Mouse (Mus musculus): ENCODE results near the gene Adarb1. TPM values are rescaled to one million over a fixed set of nuclear protein-coding genes. Genes with fewer than 3 reads are reported as not detected.
A peak's percentile ranks its signal among the peaks of the same experiment; 100 is the strongest.

The Adarb1 gene
- polyA plus RNA-seq, 1 experiment from 2014 or later, result 49.1 TPM

GRCm38 (mm10) chr10:77448209-77448608 is 30.1 kb upstream of the Adarb1 start:
- Histone ChIP-seq H3K9ac (no peak overlapping the region), H3K27me3 (ENCODE audit: insufficient read depth, low read length) (no peaks in the 10 kb centered on the region), H3K36me3 (ENCODE audit: insufficient read depth) (no peaks in the 10 kb centered on the region), H3K4me2 (no peak overlapping the region), H3K27ac (ENCODE audit: low read depth) (no peak overlapping the region), H3K4me3 (ENCODE audit: low read depth, low read length) (no peak overlapping the region), H3K4me1 (ENCODE audit: insufficient read depth) (peaks cover 19% of the 10 kb centered on the region), H3K9me3 (ENCODE audit: low read depth, low read length) (no peaks in the 10 kb centered on the region)
- WGBS, result 72% methylated on average over 7 of the region's 7 CpGs
- DNase-seq (no peak), ATAC-seq (ENCODE audit: insufficient read depth) (no peak)
- TF ChIP-seq CTCF (IDR thresholded peaks at IDR 0.05; ENCODE audit: low read depth), result no peak

GRCm38 (mm10) chr10:77447755-77448154 is 29.7 kb upstream of the Adarb1 start:
- no peak overlapping the region for H3K4me2 ChIP-seq
- DNase-seq (peak; percentile 28), ATAC-seq (ENCODE audit: insufficient read depth) (no peak)

GRCm38 (mm10) chr10:77442250-77442649 is 24.2 kb upstream of the Adarb1 start:
- Histone ChIP-seq H3K9me3 (ENCODE audit: low read depth, low read length) (no peaks in the 10 kb centered on the region), H3K27me3 (ENCODE audit: insufficient read depth, low read length) (no peaks in the 10 kb centered on the region), H3K27ac (ENCODE audit: low read depth) (no peak overlapping the region), H3K4me2 (no peak overlapping the region), H3K4me3 (ENCODE audit: low read depth, low read length) (no peak overlapping the region), H3K36me3 (ENCODE audit: insufficient read depth) (no peaks in the 10 kb centered on the region), H3K4me1 (ENCODE audit: insufficient read depth) (peaks cover 17% of the 10 kb centered on the region), H3K9ac (no peak overlapping the region)
- DNase-seq (no peak), ATAC-seq (ENCODE audit: insufficient read depth) (no peak)
- 69% methylated on average over 4 of the region's 4 CpGs for WGBS
- peak; percentile 29; the same call in 1 of the 2 replicates for TF ChIP-seq CTCF (IDR thresholded peaks at IDR 0.05; ENCODE audit: low read depth)

More at GRCm38 (mm10) chr10:77447755-77448154, 29.7 kb upstream of the Adarb1 start:
- no peaks in the 10 kb centered on the region for H3K27me3 ChIP-seq (ENCODE audit: insufficient read depth, low read length)
- no peak overlapping the region for H3K27ac ChIP-seq (ENCODE audit: low read depth)
- TF ChIP-seq CTCF (IDR thresholded peaks at IDR 0.05; ENCODE audit: low read depth), result no peak
- H3K4me3 ChIP-seq (ENCODE audit: low read depth, low read length), result no peak overlapping the region
- no peak overlapping the region for H3K9ac ChIP-seq
- H3K36me3 ChIP-seq (ENCODE audit: insufficient read depth), result no peaks in the 10 kb centered on the region
- WGBS, result 12% methylated on average over 2 of the region's 2 CpGs
- H3K4me1 ChIP-seq (ENCODE audit: insufficient read depth), result peaks cover 19% of the 10 kb centered on the region
- no peaks in the 10 kb centered on the region for H3K9me3 ChIP-seq (ENCODE audit: low read depth, low read length)

GRCm38 (mm10) chr10:77441812-77442211 is 23.7 kb upstream of the Adarb1 start:
- no peak for TF ChIP-seq CTCF (IDR thresholded peaks at IDR 0.05; ENCODE audit: low read depth)
- Histone ChIP-seq H3K36me3 (ENCODE audit: insufficient read depth) (no peaks in the 10 kb centered on the region), H3K4me1 (ENCODE audit: insufficient read depth) (peaks cover 17% of the 10 kb centered on the region), H3K4me3 (ENCODE audit: low read depth, low read length) (no peak overlapping the region), H3K27ac (ENCODE audit: low read depth) (peak overlapping the region; percentile 12; the same call in 1 of the 2 replicates), H3K9ac (no peak overlapping the region), H3K9me3 (ENCODE audit: low read depth, low read length) (no peaks in the 10 kb centered on the region), H3K27me3 (ENCODE audit: insufficient read depth, low read length) (no peaks in the 10 kb centered on the region), H3K4me2 (no peak overlapping the region; the same call in 1 of the 2 replicates)
- 44% methylated on average over 3 of the region's 3 CpGs for WGBS
- DNase-seq (no peak), ATAC-seq (ENCODE audit: insufficient read depth) (no peak)

- no peaks in the 10 kb centered on the region for H3K9me3 ChIP-seq (ENCODE audit: low read depth, low read length)
- 28% methylated on average over 19 of the region's 19 CpGs for WGBS
- H3K27me3 ChIP-seq (ENCODE audit: insufficient read depth, low read length), result no peaks in the 10 kb centered on the region
- H3K4me1 ChIP-seq (ENCODE audit: insufficient read depth), result peaks cover 17% of the 10 kb centered on the region
- H3K36me3 ChIP-seq (ENCODE audit: insufficient read depth), result no peaks in the 10 kb centered on the region
- H3K9ac ChIP-seq, result no peak overlapping the region
- ATAC-seq (ENCODE audit: insufficient read depth) (peak; percentile 74), DNase-seq (peak; percentile 71)
- TF ChIP-seq CTCF (IDR thresholded peaks at IDR 0.05; ENCODE audit: low read depth), result no peak
- H3K4me3 ChIP-seq (ENCODE audit: low read depth, low read length), result no peak overlapping the region
- H3K27ac ChIP-seq (ENCODE audit: low read depth), result peak overlapping the region; percentile 42; the same call in 1 of the 2 replicates
- peak overlapping the region; percentile 41 for H3K4me2 ChIP-seq
Measured at GRCm38 (mm10) chr10:77440841-77441755, 23.0 kb upstream of the Adarb1 start.

- peak overlapping the region; percentile 30; the same call in 1 of the 2 replicates for H3K27ac ChIP-seq (ENCODE audit: low read depth)
Measured at GRCm38 (mm10) chr10:77440286-77440685, 22.2 kb upstream of the Adarb1 start.

GRCm38 (mm10) chr10:77439026-77439425 is 21.0 kb upstream of the Adarb1 start:
- 75% methylated on average over 3 of the region's 3 CpGs for WGBS
- no peak for TF ChIP-seq CTCF (IDR thresholded peaks at IDR 0.05; ENCODE audit: low read depth)
- DNase-seq, result no peak
- no peak overlapping the region for H3K4me2 ChIP-seq
- H3K9ac ChIP-seq, result no peak overlapping the region
- ATAC-seq (ENCODE audit: insufficient read depth), result no peak
- no peaks in the 10 kb centered on the region for H3K9me3 ChIP-seq (ENCODE audit: low read depth, low read length)
- peaks cover 21% of the 10 kb centered on the region for H3K4me1 ChIP-seq (ENCODE audit: insufficient read depth)
- H3K27me3 ChIP-seq (ENCODE audit: insufficient read depth, low read length), result no peaks in the 10 kb centered on the region
- no peak overlapping the region for H3K27ac ChIP-seq (ENCODE audit: low read depth)
- no peak overlapping the region for H3K4me3 ChIP-seq (ENCODE audit: low read depth, low read length)
- H3K36me3 ChIP-seq (ENCODE audit: insufficient read depth), result no peaks in the 10 kb centered on the region

More at GRCm38 (mm10) chr10:77440286-77440685, 22.2 kb upstream of the Adarb1 start:
- TF ChIP-seq CTCF (IDR thresholded peaks at IDR 0.05; ENCODE audit: low read depth), result no peak
- no peak for ATAC-seq (ENCODE audit: insufficient read depth)
- no peak overlapping the region for H3K4me3 ChIP-seq (ENCODE audit: low read depth, low read length)
- H3K36me3 ChIP-seq (ENCODE audit: insufficient read depth), result no peaks in the 10 kb centered on the region
- H3K27me3 ChIP-seq (ENCODE audit: insufficient read depth, low read length), result no peaks in the 10 kb centered on the region
- peak overlapping the region; percentile 41; the same call in 1 of the 2 replicates for H3K4me2 ChIP-seq
- peak; percentile 21 for DNase-seq
- H3K9me3 ChIP-seq (ENCODE audit: low read depth, low read length), result no peaks in the 10 kb centered on the region
- WGBS, result 40% methylated on average over 6 of the region's 6 CpGs
- H3K4me1 ChIP-seq (ENCODE audit: insufficient read depth), result peaks cover 19% of the 10 kb centered on the region
- H3K9ac ChIP-seq, result no peak overlapping the region

Data from lung, embryonic 14.5 days (tissue).